Mouse (Mus musculus): ENCODE measurements around the gene Ndufs1. TPM values are rescaled to one million over a fixed set of nuclear protein-coding genes. Genes with fewer than 3 reads are reported as not detected.

Ndufs1 gene
- 400 TPM for polyA plus RNA-seq (2014; fragmentation: Illumina TruSeq; extraction: RNeasy Lipid Tissue Mini Kit (QIAGEN cat#74804); ENCODE audit: low read depth, low replicate concordance)

DNA sequence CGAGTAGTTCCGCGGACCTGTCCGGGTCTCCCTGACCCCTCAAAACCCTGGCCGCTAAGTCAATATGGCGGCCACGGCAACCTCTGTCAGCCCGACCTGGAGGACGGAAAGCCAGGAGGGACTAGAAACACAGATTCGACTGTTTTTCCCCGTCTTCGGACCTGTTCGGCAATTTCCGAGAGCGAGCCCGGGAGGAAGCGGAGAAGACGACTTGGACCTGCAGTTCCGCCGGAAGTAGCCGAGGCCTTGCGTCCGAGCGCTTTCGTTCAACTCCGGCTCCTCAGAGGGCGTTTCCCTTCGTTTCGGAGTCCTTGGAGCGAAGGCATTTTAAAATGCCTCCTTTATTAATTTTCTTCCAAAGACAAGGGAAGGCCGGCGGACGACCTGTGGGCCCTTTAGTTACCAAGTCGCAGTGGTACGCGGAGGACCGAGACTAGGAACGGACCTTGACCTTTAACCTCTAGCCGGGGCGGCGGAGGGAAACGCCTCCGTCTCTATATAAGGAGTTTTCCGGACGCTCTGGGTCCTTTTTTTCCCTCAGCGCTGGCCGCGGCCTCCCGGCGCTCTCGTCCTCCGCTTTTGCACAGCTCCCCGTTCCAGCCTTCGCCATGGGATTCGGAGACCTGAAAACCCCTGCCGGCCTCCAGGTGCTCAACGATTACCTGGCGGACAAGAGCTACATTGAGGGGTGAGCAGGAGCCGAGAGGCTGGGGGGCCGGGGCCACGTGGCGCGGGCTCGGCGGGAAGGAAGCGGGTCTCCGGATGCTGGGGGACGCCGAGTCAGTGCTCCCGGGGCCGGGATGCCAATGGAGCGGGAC, at the start of gene Ndufs1, which contains the start of gene Eef1b2:
TSS of gene Ndufs1 (minus strand) at position 230 of the 818 bp plus-strand sequence.
TSS of gene Eef1b2 (plus strand) at position 222 of the 818 bp plus-strand sequence.

GRCm38 (mm10) chr1:63214271-63214558, 37.6 kb upstream of the Ndufs1 start, which contains the start of gene Gpr1:
TSS of gene Gpr1 (minus strand) at chr1:63214543.

DNA sequence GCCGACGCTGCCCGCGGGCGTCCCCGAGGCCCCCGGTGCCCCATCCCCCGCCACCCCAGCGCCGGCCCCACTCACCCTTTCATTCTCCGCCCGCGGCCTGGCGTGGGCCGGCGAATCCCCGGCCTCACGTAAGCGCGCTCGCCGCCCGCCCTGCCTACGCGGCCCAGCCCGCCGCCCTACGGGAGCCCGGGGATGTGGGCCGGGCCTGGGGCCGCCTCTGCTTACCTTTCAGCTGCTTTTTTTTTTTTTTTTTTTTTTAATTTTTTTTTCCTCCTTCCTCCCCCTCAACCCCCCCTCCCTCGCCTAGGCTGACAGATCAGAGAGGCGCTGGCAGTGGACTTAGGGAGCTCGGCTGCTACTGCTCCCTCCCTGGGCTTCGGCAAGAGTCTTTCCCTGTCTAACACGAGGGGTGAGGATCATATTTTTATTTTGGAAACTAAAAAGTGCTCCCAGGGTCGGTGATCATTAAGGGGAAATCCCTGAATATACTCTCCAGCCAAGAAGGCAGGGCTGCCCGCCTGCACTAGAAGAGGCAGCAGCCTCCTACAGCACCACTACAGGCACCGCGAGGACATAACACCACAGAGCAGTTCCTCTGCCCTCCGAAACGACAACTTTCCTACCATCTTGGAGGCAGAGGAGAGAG, 62.4 kb downstream of the Ndufs1 start, which contains the start of gene Ino80d:
TSS of gene Ino80d (minus strand) at position 532 of the 646 bp plus-strand sequence.

Other genes starting within 250 kb of the Ndufs1 start
- 17.3 TPM for gene Ino80d, start 62.2 kb downstream of the Ndufs1 start, polyA plus RNA-seq (2014; fragmentation: Illumina TruSeq; extraction: RNeasy Lipid Tissue Mini Kit (QIAGEN cat#74804); ENCODE audit: low read depth, low replicate concordance)
- 454 TPM for gene Eef1b2, start within 50 bp of the Ndufs1 start, polyA plus RNA-seq (2014; fragmentation: Illumina TruSeq; extraction: RNeasy Lipid Tissue Mini Kit (QIAGEN cat#74804); ENCODE audit: low read depth, low replicate concordance)
- gene Gpr1, start 37.7 kb upstream of the Ndufs1 start, polyA plus RNA-seq (2014; fragmentation: Illumina TruSeq; extraction: RNeasy Lipid Tissue Mini Kit (QIAGEN cat#74804); ENCODE audit: low read depth, low replicate concordance), result 0.29 TPM
- 12.8 TPM for gene Zdbf2, start 96.4 kb upstream of the Ndufs1 start, polyA plus RNA-seq (2014; fragmentation: Illumina TruSeq; extraction: RNeasy Lipid Tissue Mini Kit (QIAGEN cat#74804); ENCODE audit: low read depth, low replicate concordance)

Data from adrenal gland, adult 10 weeks (tissue).